Mouse (Mus musculus) monocyte, adult 2 months (primary cell): ENCODE measurements around the gene Gabra1.

Experiments used
- DNase-seq, 2 experiments: peaks; one replicate each; pipeline ENCODE4 v3.0.0; 2022; ENCODE audit warnings: low spot score in 2 of 2, low read depth in 1 of 2

Gabra1 gene

GRCm38 (mm10) chr11:42182825-42183152 lies at the start of gene Gabra1:
TSS of gene Gabra1 (minus strand) at chr11:42182930.
- no peak for DNase-seq

- DNase-seq, result no peak
These were observed 531 bp downstream of the Gabra1 start for GRCm38 (mm10) chr11:42181973-42182824.

GRCm38 (mm10) chr11:42181426-42181825 lies 1.3 kb downstream of the Gabra1 start:
- no peak for DNase-seq

GRCm38 (mm10) chr11:42179535-42179934 lies 3.2 kb downstream of the Gabra1 start:
- no peak for DNase-seq

GRCm38 (mm10) chr11:42178296-42178695 lies 4.4 kb downstream of the Gabra1 start:
- DNase-seq, result no peak

- DNase-seq, result no peak
These were observed 31.3 kb downstream of the Gabra1 start for GRCm38 (mm10) chr11:42151396-42151795.

- no peak for DNase-seq
These were observed 65.8 kb downstream of the Gabra1 start for GRCm38 (mm10) chr11:42116931-42117330.

- DNase-seq, result no peak
These were observed 72.7 kb downstream of the Gabra1 start for GRCm38 (mm10) chr11:42110051-42110450.

GRCm38 (mm10) chr11:42109627-42110026 lies 73.1 kb downstream of the Gabra1 start:
- DNase-seq, result no peak

- no peak for DNase-seq
These were observed 87.2 kb downstream of the Gabra1 start for GRCm38 (mm10) chr11:42095556-42095955.
